Mouse (Mus musculus) layer of hippocampus, adult 2 months (tissue): ENCODE results near the gene Fbxl14. TPM values are rescaled to one million over a fixed set of nuclear protein-coding genes. Genes with fewer than 3 reads are reported as not detected.
"Not testable (repeated sequence)": the region's sequence is repeated elsewhere in the genome, so short reads cannot be mapped to it uniquely, and the experiment has no call there.

Experiments
- DNase-seq, 2 experiments: peaks; one replicate each; pipeline ENCODE4 v3.0.0; 2022; ENCODE audit warnings: low spot score in 2 of 2
- H3K27ac ChIP-seq: fragments of 200-600 bp; 2 replicates; pipeline ENCODE4 v1.8.1; 2022
- H3K4me3 ChIP-seq: fragments of 200-600 bp; 2 replicates; pipeline ENCODE4 v1.8.1; 2022; ENCODE audit warnings: mild to moderate bottlenecking
- CTCF ChIP-seq: fragments of 200-600 bp; conservative IDR thresholded peaks from 2 replicates; pipeline ENCODE4 v1.8.1; 2022; ENCODE audit warnings: antibody characterized with exemption, mild to moderate bottlenecking, moderate library complexity
- total RNA-seq, 2 experiments: library from RNA; stranded (reverse); gene quantifications; 2 replicates each; pipeline ENCODE4 v1.2.3; 2021

The Fbxl14 gene
- total RNA-seq, 2 experiments from 2014 or later = 32.3 to 34.3 TPM

DNA sequence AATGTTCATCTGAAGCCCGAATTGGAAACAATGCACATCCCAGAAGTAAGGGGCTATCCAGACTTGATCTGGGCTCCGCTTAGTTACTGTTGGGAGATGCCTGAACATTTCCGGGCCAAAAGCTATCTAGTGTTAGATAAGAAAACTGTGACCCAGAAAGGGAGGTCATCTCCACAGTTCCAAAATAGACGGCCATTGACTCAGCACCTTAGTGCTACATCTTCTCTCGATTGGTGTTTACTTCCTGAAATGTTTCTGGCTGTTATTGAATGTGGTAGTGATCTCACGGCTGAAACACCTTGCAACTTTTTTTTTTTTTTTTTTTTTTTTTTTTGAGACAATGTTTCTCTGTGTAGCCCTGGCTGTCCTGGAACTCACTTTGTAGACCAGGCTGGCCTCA is 3.5 kb upstream of the Fbxl14 start:
- H3K4me3 ChIP-seq = no peak overlapping the region
- no peak for DNase-seq

GRCm38 (mm10) chr6:119477686-119478310 is 1.7 kb upstream of the Fbxl14 start:
- no peak for DNase-seq
- Histone ChIP-seq H3K4me3 (no peak overlapping the region), H3K27ac (peak overlapping the region; percentile 98)
- no peak for TF ChIP-seq CTCF

More for the DNA sequence above, 3.5 kb upstream of the Fbxl14 start:
- H3K27ac ChIP-seq = no peak overlapping the region
- TF ChIP-seq CTCF = no peak

DNA sequence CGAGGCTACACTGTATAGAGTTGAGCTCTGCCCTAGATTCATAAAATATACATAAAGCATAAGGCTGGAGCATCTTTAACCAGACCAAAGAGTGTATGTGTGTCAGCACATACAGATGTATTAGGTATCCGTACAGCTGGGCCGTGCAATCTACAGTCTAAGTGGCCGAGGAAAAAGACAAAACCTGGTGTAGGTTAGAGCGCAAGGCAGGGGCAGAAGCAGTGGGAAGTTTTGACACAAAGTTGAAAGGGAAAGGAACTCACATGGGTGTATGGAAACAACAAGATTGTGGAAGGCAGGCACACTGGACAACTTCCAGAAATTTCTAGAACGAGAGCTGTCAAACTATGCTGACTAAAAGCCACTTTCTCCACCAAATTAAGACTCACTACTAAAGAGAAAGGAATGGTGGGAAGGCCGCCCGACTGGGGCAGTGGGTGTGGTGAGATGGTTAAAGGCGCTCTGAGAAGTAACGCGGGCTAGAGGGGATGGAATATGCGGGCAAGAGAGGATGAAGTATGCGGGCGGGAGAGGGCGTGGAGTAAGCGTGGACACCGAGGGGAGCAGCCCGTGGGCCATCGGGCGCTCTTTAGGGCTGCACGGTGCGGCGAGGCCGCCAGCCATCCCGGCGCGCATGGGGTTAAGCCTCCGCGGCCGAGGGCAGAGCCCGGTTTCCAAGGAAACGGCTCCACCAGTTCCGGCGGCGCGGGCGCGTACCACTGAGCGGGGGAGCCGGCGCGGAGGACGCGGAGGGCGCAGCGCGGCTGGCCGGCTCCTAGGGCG is 717 bp upstream of the Fbxl14 start:
- no peak for TF ChIP-seq CTCF
- H3K4me3 ChIP-seq = peak overlapping the region; percentile 85
- peak overlapping the region; percentile 98 for H3K27ac ChIP-seq
- peak; percentile 77 to 79 for DNase-seq

GRCm38 (mm10) chr6:119479876-119480705 is 623 bp downstream of the Fbxl14 start:
- Histone ChIP-seq H3K27ac (peak overlapping the region; percentile 98), H3K4me3 (peak overlapping the region; percentile 83)
- no peak for DNase-seq
- TF ChIP-seq CTCF = no peak

- peak overlapping the region; percentile 98 for H3K27ac ChIP-seq
- no peak for TF ChIP-seq CTCF
- DNase-seq = no peak
- H3K4me3 ChIP-seq = peak overlapping the region; percentile 83
Observed at GRCm38 (mm10) chr6:119480706-119481331, 1.4 kb downstream of the Fbxl14 start.

- H3K4me3 ChIP-seq = peak overlapping the region; percentile 83
- H3K27ac ChIP-seq = peak overlapping the region; percentile 0; the same call in 1 of the 2 replicates
- not testable (repeated sequence) for DNase-seq
Observed at GRCm38 (mm10) chr6:119481741-119482390, 2.4 kb downstream of the Fbxl14 start.

- Histone ChIP-seq H3K4me3 (peak overlapping the region; percentile 83), H3K27ac (peak overlapping the region; percentile 40; the same call in 1 of the 2 replicates)
- peak in 1 of 2 experiments; percentile 47 for DNase-seq
- peak; percentile 76 for TF ChIP-seq CTCF
Observed at GRCm38 (mm10) chr6:119482958-119483600, 3.6 kb downstream of the Fbxl14 start.

- no peak for DNase-seq
- no peak overlapping the region for H3K4me3 ChIP-seq
- no peak overlapping the region for H3K27ac ChIP-seq
- no peak for TF ChIP-seq CTCF
Observed at GRCm38 (mm10) chr6:119485486-119485885, 6.0 kb downstream of the Fbxl14 start.

DNA sequence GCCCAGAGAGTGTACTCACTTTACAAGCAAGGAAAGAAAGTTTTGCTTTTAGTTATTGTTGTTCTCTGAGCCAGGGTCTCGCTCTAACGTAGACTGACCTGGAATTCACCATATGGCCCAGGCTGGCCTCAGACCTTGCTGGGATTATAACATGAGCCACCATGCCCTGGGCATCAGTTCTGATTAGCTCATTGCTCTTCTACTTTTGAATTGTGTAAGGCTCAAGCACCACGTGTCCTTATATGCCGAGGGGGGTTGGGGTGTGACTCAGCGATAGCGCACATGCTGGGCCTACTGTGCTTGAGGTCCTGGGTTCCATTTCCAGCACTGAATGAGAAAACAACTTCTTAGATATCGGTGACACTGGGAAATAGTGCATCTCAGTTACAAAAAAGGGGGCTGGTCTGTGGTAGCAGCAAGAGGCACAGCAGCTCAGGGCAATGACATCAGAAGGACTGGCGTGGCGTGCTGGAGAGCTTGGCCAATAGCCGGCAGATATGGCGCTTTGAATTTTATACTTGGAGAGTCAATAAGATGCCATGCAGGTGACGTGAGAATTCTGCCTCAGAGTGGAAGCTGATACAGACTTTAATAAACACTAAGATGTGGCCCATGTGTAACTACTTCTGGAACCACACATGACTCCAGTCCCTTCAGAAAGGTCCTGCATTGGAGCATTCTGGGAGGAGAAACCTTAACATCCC is 7.1 kb downstream of the Fbxl14 start:
- no peak for TF ChIP-seq CTCF
- DNase-seq = no peak
- Histone ChIP-seq H3K27ac (no peak overlapping the region), H3K4me3 (no peak overlapping the region)

DNA sequence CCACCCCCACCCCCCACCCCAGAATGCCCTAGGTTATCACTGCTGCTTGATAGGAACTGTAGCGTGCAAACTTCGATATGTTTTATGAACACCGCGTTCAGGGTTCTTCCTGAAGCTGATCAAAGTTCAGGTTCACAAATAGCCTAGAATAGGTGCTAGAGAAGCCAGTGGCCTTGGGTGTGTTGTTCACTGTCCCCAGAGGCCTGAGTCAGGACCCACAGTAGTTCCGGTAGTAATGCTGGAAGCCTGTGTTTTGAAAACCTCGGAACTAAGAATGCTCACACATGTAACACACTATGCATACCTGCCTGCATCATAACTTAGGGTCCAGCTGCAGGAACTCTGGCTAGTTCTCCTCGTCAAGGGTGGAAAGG is 7.6 kb downstream of the Fbxl14 start:
- no peak for TF ChIP-seq CTCF
- H3K4me3 ChIP-seq = no peak overlapping the region

DNA sequence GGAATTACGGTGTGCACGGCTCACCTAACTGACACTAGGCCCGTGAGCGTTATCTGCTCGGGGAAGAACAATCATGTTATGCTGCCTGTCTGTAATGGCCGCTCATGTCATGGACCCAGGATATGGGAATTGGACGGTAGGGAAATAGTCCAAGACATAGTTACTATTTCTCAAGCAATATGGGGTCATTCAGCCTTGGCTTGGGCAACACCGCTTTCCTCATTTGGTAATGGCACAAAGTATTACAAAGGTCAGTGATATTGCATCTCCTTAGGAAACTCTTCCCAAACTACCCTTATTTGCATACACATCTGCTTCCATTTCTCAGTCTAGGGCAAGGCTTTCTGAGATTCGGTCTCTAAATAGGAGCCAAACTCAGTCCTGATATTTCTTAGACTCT is 8.2 kb downstream of the Fbxl14 start:
- DNase-seq = no peak
- TF ChIP-seq CTCF = no peak
- Histone ChIP-seq H3K4me3 (no peak overlapping the region), H3K27ac (no peak overlapping the region)

More for the DNA sequence above, 7.6 kb downstream of the Fbxl14 start:
- H3K27ac ChIP-seq = no peak overlapping the region
- DNase-seq = no peak
